Mouse (Mus musculus) kidney, embryonic 16.5 days (tissue): Measurements from ENCODE around the gene Hcrtr1. TPM values are rescaled to one million over a fixed set of nuclear protein-coding genes. Genes with fewer than 3 reads are reported as not detected.

Source experiments
- ATAC-seq: fragments of 200-750 bp; cut with Nextera tagmentation; 2 replicates; pipeline ENCODE4 v1.8.0; 2017; ENCODE audit warnings: moderate TSS enrichment; ENCODE audit not compliant: low FRiP score, low TSS enrichment
- H3K27ac ChIP-seq: fragments of 300-500 bp; sonication (generic); 2 replicates; pipeline ENCODE4 v1.5.1; 2014; ENCODE audit warnings: low read length
- H3K27me3 ChIP-seq: fragments of 300-500 bp; sonication (generic); 2 replicates; pipeline ENCODE4 v1.6.1; 2014; ENCODE audit warnings: low read length, control low read depth, mixed read lengths; ENCODE audit not compliant: insufficient read depth
- H3K36me3 ChIP-seq: fragments of 300-500 bp; sonication (generic); 2 replicates; pipeline ENCODE4 v1.6.1; 2014; ENCODE audit warnings: low read length, control low read depth, mixed read lengths; ENCODE audit not compliant: insufficient read depth
- H3K4me1 ChIP-seq: fragments of 300-500 bp; sonication (generic); 2 replicates; pipeline ENCODE4 v1.6.1; 2014; ENCODE audit warnings: low read length, control low read depth, mixed read lengths; ENCODE audit not compliant: insufficient read depth
- H3K4me2 ChIP-seq: fragments of 300-500 bp; sonication (generic); replicated peaks from 2 replicates; pipeline ENCODE4 v1.6.1; 2014; ENCODE audit warnings: low read depth, low read length
- H3K4me3 ChIP-seq: fragments of 300-500 bp; sonication (generic); 2 replicates; pipeline ENCODE4 v1.5.1; 2014; ENCODE audit warnings: mild to moderate bottlenecking, low read length
- H3K9ac ChIP-seq: fragments of 300-500 bp; sonication (generic); replicated peaks from 2 replicates; pipeline ENCODE4 v1.6.1; 2014; ENCODE audit warnings: low read length
- H3K9me3 ChIP-seq: fragments of 300-500 bp; sonication (generic); 2 replicates; pipeline ENCODE4 v1.6.1; 2016; ENCODE audit warnings: low read length, control low read depth
- WGBS: fragments of 180-500 bp; shearing (Covaris S2); extraction: QIAGEN DNeasy Blood & Tissue Kit; methylation state at CpG from one replicate; pipeline ENCODE4 v1.1.7; 2014; 5-methylcytosine and 5-hydroxymethylcytosine counted together
- polyA plus RNA-seq: library from polyadenylated mRNA; unstranded; fragments of >200 nt; fragmentation: Nextera tagmentation; extraction: Ambion mirVana; gene quantifications from 2 replicates; pipeline ENCODE4 v1.2.1, GENCODE M21; 2015

Hcrtr1 gene
- 0.19 and 0.31 TPM in 2 replicates for polyA plus RNA-seq

DNA sequence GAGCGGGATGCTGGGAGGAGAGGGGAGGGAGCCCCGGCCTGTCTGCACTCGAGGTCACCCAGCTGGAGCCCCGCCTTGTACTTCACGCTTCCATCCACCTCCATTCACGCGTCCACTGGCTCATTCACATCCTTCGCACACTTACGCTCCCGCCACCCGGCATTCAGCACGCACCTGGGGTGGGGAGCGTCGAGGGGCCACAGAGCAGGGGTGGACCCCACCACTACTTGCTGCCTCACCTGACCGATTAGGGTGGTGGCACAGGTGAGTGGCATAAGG lies at the start of gene Hcrtr1:
Gene Hcrtr1 (minus strand): TSS at position 146 of the 279 bp plus-strand sequence.
- no peaks in the 10 kb centered on the region for H3K9me3 ChIP-seq
- no peak for ATAC-seq
- no peaks in the 10 kb centered on the region for H3K36me3 ChIP-seq
- WGBS: 2% methylated on average over 13 of the region's 15 CpGs
- H3K9ac ChIP-seq: peak within 1 kb of the TSS; percentile 50; the same call in 1 of the 2 replicates
- peaks cover 17% of the 10 kb centered on the region for H3K4me1 ChIP-seq
- H3K4me3 ChIP-seq: peak within 1 kb of the TSS; percentile 41
- peak within 1 kb of the TSS; percentile 64 for H3K4me2 ChIP-seq
- H3K27ac ChIP-seq: no peak within 1 kb of the TSS
- peaks cover 38% of the 10 kb centered on the region for H3K27me3 ChIP-seq

DNA sequence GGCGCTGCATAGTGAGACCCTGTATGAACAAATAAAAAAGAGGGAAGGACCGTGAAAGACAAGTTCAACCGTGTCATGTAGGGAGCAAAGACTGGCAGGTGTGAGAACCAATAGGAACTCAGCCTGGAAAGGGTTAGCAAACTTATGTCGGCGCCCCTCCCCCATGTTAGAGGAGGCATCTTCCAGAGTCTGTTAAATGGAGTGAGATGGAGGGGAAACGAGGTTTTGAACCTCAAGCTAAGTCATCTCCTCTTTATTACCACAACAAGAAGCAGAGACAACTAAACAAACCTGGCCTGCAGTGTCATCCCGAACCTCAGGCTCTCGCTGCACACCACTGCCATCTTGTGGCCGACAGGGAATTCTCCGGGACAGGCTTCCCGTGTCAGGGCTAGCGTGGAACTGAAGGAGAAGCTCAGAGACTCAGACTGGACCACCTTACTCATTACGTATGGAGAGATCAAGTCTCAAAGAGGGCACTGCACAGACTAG lies 49.7 kb upstream of the Hcrtr1 start:
- Histone ChIP-seq H3K9ac (no peak overlapping the region), H3K27me3 (no peaks in the 10 kb centered on the region; the same call in 1 of the 2 replicates), H3K4me3 (no peak overlapping the region), H3K9me3 (no peaks in the 10 kb centered on the region), H3K27ac (no peak overlapping the region), H3K4me2 (peak overlapping the region; percentile 40), H3K4me1 (0 out of 2 replicates have a peak, but pooled peaks cover 4% of the 10 kb centered on the region), H3K36me3 (no peaks in the 10 kb centered on the region)
- 2% methylated on average over 13 of the region's 13 CpGs for WGBS
- ATAC-seq: peak; percentile 71

DNA sequence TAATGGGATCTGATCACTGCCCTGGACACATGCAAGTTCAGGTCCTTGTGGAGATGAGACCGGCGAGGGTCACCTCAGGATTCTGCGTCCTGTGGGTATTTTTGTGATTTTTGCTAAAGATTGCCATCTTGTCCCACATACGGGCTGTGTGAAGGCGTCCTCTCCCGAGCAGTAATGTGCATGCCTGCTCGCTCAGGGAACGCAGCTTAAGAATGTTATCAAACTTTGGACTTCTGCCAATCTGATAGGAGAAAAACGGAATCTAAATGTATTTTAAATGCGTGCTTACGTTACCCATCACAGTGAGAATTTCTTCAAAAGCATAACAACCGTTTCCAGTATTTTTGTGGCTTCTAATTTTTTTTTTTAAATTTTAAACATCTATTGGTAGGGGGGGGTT lies 47.7 kb upstream of the Hcrtr1 start:
- 55% methylated on average over 12 of the region's 12 CpGs for WGBS
- H3K4me3 ChIP-seq: no peak overlapping the region
- no peak overlapping the region for H3K27ac ChIP-seq
- no peaks in the 10 kb centered on the region for H3K4me1 ChIP-seq
- H3K36me3 ChIP-seq: no peaks in the 10 kb centered on the region
- no peak overlapping the region for H3K9ac ChIP-seq
- no peak for ATAC-seq
- no peaks in the 10 kb centered on the region; the same call in 1 of the 2 replicates for H3K27me3 ChIP-seq
- H3K9me3 ChIP-seq: no peaks in the 10 kb centered on the region
- no peak overlapping the region for H3K4me2 ChIP-seq

DNA sequence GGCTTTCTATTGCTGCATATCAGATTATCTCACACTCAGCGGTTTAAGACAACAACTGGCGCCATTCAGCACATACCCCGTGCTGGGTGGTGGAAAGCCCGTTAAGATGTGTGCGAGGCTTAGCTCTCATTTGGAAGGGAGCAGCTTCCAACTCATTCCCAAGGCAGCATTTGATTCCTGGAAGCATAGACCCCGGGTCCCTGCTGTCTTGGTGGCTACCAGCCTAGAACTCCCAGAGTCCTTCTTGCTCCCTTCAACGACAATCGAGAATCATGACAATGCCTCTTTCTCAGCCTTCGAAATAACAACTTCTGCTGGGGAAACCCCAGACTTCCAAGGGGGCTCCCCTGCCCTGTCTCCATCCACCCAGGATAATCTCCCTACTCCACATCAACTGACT lies 47.3 kb upstream of the Hcrtr1 start:
- Histone ChIP-seq H3K4me2 (no peak overlapping the region), H3K9me3 (no peaks in the 10 kb centered on the region), H3K4me3 (no peak overlapping the region), H3K4me1 (peaks cover 4% of the 10 kb centered on the region; the same call in 1 of the 2 replicates), H3K27ac (no peak overlapping the region), H3K9ac (no peak overlapping the region), H3K36me3 (no peaks in the 10 kb centered on the region), H3K27me3 (no peaks in the 10 kb centered on the region; the same call in 1 of the 2 replicates)
- 78% methylated on average over 9 of the region's 9 CpGs for WGBS
- no peak for ATAC-seq

DNA sequence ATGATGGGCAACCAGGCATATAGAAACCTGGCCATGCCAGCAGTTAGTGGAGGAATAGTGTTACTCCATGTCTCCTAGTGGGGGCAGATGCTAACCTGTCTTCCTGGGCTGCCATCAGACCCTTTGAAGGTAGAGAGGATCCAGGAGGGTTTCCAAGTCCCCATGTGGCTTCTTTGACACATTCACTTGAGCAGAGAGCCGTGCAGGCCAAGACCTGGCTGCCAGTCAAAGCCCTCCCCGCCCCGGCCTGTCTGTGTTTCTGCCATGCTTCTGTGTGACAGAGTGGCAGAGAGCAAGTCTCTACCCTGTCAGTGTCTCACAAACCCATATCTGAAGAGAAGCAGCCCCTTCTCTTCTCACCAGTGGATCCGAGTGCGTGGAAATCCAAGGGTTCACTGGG lies 44.7 kb upstream of the Hcrtr1 start:
- Histone ChIP-seq H3K9me3 (no peaks in the 10 kb centered on the region), H3K27me3 (no peaks in the 10 kb centered on the region), H3K4me1 (peaks cover 9% of the 10 kb centered on the region), H3K27ac (no peak overlapping the region), H3K4me3 (no peak overlapping the region), H3K4me2 (no peak overlapping the region), H3K36me3 (no peaks in the 10 kb centered on the region), H3K9ac (no peak overlapping the region)
- ATAC-seq: no peak
- WGBS: 85% methylated on average over 5 of the region's 5 CpGs

DNA sequence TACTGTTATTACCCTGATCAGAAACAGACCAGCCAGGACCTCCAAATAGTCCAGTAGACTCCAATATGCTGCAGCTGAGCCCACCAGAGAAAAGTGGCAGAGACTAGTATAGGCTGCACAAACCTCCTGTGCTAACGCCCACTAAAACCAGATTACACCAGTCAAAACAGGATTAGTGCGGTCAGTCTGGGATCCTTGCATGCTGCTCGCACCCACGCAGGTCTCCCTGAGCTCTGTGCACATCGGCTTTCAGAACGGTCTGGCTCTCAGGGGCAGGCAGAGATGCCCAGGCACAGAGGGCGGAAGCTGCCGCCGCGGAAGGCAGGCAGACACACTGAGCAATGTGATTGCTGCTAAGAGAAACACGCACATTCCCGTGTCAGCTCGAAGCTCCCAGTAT lies 43.9 kb upstream of the Hcrtr1 start:
- Histone ChIP-seq H3K27ac (no peak overlapping the region), H3K4me2 (no peak overlapping the region), H3K27me3 (no peaks in the 10 kb centered on the region), H3K9me3 (no peaks in the 10 kb centered on the region), H3K36me3 (no peaks in the 10 kb centered on the region), H3K4me1 (peaks cover 9% of the 10 kb centered on the region), H3K4me3 (no peak overlapping the region), H3K9ac (no peak overlapping the region)
- 82% methylated on average over 13 of the region's 13 CpGs for WGBS
- ATAC-seq: no peak

DNA sequence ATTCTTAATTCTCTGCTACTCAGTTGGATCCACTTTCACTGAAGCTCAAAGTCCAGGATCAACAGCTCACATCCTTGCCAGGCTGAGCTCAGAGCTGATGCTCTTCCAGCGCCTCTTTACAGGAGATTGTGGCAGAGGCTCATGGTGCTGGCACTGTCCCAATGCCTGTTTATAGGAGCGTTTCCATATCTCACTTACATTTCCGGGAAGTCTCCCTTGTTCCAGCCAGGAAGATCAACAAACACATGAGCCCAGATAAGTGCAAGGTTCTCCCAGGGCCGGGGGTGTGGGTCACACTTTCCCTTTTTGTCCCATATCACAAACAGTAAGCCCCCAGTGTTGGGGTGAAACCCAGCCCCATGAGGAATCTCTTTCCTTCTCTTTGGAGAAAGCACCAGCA lies 42.7 kb upstream of the Hcrtr1 start:
- Histone ChIP-seq H3K27ac (no peak overlapping the region), H3K27me3 (no peaks in the 10 kb centered on the region), H3K4me1 (peaks cover 20% of the 10 kb centered on the region), H3K4me3 (no peak overlapping the region), H3K4me2 (no peak overlapping the region), H3K9me3 (no peaks in the 10 kb centered on the region), H3K9ac (no peak overlapping the region), H3K36me3 (no peaks in the 10 kb centered on the region)
- WGBS: 54% methylated on average over 4 of the region's 4 CpGs
- no peak for ATAC-seq

DNA sequence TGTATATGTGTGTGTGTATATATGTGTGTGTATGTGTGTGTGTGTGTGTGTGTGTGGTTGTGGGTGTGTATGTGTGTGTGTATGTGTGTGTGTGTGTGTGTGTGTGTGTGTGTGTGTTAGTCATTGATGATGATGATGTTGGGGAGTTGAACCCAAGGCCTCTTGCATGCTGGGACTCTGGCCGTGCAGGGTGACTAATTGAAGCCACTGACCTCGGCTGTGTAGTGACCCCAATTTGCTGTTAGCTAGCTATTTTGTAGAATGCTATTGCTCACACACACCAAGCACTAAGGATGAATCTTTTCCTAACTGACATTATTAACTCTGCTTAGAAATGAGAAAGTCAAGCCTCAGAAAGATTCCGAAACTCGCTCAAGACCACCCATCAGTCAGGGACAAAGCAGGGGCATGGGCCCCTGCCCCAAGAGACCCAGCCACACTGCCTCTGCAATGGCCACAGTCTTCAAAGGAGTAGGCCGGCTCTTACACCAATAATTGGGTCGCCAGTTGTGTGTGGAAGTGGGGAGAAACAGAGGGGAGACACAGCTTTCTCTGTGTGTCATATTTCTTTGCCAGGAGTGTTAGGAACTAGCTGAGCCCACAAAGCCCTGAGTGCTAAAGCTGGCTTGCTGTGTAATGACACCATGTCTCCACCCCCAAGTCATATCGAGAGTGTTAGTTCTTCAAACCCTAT lies 41.9 kb upstream of the Hcrtr1 start:
- no peak overlapping the region for H3K27ac ChIP-seq
- ATAC-seq: no peak
- H3K27me3 ChIP-seq: no peaks in the 10 kb centered on the region
- H3K9me3 ChIP-seq: no peaks in the 10 kb centered on the region
- H3K36me3 ChIP-seq: no peaks in the 10 kb centered on the region
- 60% methylated on average over 7 of the region's 7 CpGs for WGBS
- no peak overlapping the region for H3K4me3 ChIP-seq
- H3K9ac ChIP-seq: no peak overlapping the region
- no peak overlapping the region for H3K4me2 ChIP-seq
- peaks cover 25% of the 10 kb centered on the region for H3K4me1 ChIP-seq

DNA sequence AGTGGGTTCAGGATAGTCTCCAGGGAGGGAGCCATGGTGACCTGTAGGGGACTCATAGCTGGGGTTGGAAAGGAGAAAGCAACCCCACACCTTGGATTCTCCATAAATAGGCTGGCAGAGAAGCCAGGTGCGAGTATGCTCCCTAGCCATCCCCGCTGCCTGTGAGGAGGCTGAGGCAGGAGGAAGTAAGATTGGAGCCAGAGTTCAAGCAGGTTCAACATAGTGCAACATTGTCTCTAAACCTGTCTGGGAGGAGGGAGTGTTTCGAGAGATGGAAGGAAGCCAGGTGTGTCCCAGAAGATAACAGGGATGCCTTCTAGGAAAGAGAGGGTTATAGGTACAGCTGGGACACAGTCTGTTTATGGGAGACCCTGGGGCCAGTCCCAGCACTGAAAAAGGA lies 40.7 kb upstream of the Hcrtr1 start:
- no peak overlapping the region for H3K9ac ChIP-seq
- no peaks in the 10 kb centered on the region for H3K9me3 ChIP-seq
- no peak for ATAC-seq
- 85% methylated on average over 3 of the region's 3 CpGs for WGBS
- H3K4me2 ChIP-seq: no peak overlapping the region
- peaks cover 36% of the 10 kb centered on the region for H3K4me1 ChIP-seq
- no peak overlapping the region for H3K27ac ChIP-seq
- no peaks in the 10 kb centered on the region for H3K36me3 ChIP-seq
- no peak overlapping the region for H3K4me3 ChIP-seq
- 0 out of 2 replicates have a peak, but pooled peaks cover 5% of the 10 kb centered on the region for H3K27me3 ChIP-seq

DNA sequence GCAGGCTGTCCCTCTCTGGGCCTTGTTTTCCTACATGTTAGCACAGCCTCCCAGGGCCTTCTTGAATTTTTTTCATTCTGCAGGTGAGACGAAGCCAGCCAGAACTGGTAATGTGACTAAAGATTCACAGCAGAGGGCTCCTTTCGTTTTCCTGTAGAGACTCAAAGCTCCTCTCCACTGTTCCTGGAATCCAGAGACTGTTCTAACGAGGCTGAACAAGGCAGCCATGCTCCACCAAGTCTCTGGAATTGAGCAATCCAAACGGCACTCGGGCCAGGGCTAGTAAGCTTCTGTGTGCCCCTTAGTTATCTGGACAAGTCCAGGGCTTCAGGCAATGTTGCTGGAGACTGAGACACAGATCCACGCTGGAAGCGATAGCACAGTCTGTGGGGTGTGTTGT lies 38.4 kb upstream of the Hcrtr1 start:
- Histone ChIP-seq H3K9ac (peak overlapping the region; percentile 31; the same call in 1 of the 2 replicates), H3K27ac (peak overlapping the region; percentile 71), H3K4me2 (no peak overlapping the region), H3K4me1 (peaks cover 59% of the 10 kb centered on the region), H3K9me3 (no peaks in the 10 kb centered on the region), H3K36me3 (no peaks in the 10 kb centered on the region), H3K4me3 (no peak overlapping the region), H3K27me3 (0 out of 2 replicates have a peak, but pooled peaks cover 5% of the 10 kb centered on the region)
- WGBS: 54% methylated on average over 7 of the region's 7 CpGs
- ATAC-seq: no peak
